ENCODE assay signal across 9 mouse cellular contexts in genomic region chr2:31194356-31195021, GRCm38 (mm10). TPM values are rescaled to one million over a fixed set of nuclear protein-coding genes. Genes with fewer than 3 reads are reported as not detected.
DNase-seq lines count a peak whose midpoint lies in the region; ATAC-seq lines count a peak whose summit lies in the region.
"Had no signal": no experiment of that assay in that cellular context is flagged by ENCODE, and none has a peak within 500 bp of the region (broad histone marks: within the 10 kb centered on the region; RNA-seq: fewer than 3 reads in every experiment).

No protein-coding gene starts in this region.

- ATAC-seq in embryonic facial prominence, embryonic 14.5 days (ENCODE audit: low read depth) = 0 out of 2 replicates have a peak, but pooled peaks have one; percentile 60
- no peak for ATAC-seq in midbrain, embryonic 14.5 days (ENCODE audit: low FRiP score, low TSS enrichment)

- peaks cover 72% of the 10 kb centered on the region for H3K36me3 ChIP-seq in embryonic facial prominence, embryonic 14.5 days (ENCODE audit: control insufficient read depth, insufficient read depth, low read length)
- peaks cover 50% of the 10 kb centered on the region for H3K36me3 ChIP-seq in midbrain, embryonic 14.5 days (ENCODE audit: control insufficient read depth, insufficient read depth, low read length)

- DNase-seq in gastrocnemius, adult 18-20 months (ENCODE audit: low spot score) = peak; percentile 65
- no peak for DNase-seq in gastrocnemius, postnatal 4 days (ENCODE audit: low spot score in 2 of 2)
- DNase-seq in urinary bladder, postnatal 25 days (ENCODE audit: low spot score) = peak; percentile 23
- no peak for DNase-seq in urinary bladder, postnatal 36 days (ENCODE audit: low spot score in 2 of 2)
- DNase-seq in embryonic facial prominence, embryonic 14.5 days (ENCODE audit: low spot score) = peak; percentile 71
- DNase-seq in hindlimb bud, embryonic 11.5 days (ENCODE audit: extremely low spot score, low read depth, low spot score) = peak; percentile 57
- DNase-seq in midbrain, embryonic 14.5 days = peak; percentile 86
- no peak for DNase-seq in gastrocnemius, postnatal 10 days

- WGBS in embryonic facial prominence, embryonic 14.5 days = 70% methylated on average over 7 of the region's 7 CpGs
- WGBS in midbrain, embryonic 14.5 days = 68% methylated on average over 7 of the region's 7 CpGs

- H3K27ac ChIP-seq in embryonic facial prominence, embryonic 14.5 days (replicated peaks; ENCODE audit: low read depth, low read length) = no peak overlapping the region
- no peak overlapping the region for H3K27ac ChIP-seq in midbrain, embryonic 14.5 days (replicated peaks; ENCODE audit: low read depth, low read length)
- H3K27ac ChIP-seq: liver, embryonic 15.5 days had no signal

- H3K9me3 ChIP-seq in embryonic facial prominence, embryonic 14.5 days (ENCODE audit: control insufficient read depth, low read length) = no peaks in the 10 kb centered on the region
- H3K9me3 ChIP-seq in midbrain, embryonic 14.5 days (ENCODE audit: control insufficient read depth, low read length) = no peaks in the 10 kb centered on the region
- H3K9me3 ChIP-seq: liver, embryonic 15.5 days had no signal

- no peaks in the 10 kb centered on the region for H3K27me3 ChIP-seq in embryonic facial prominence, embryonic 14.5 days (replicated peaks; ENCODE audit: control insufficient read depth, insufficient read depth, low read length)
- no peaks in the 10 kb centered on the region for H3K27me3 ChIP-seq in midbrain, embryonic 14.5 days (ENCODE audit: control insufficient read depth, insufficient read depth, low read length)
- H3K27me3 ChIP-seq: liver, embryonic 15.5 days had no signal

- H3K4me3 ChIP-seq in embryonic facial prominence, embryonic 14.5 days (ENCODE audit: low read depth, low read length) = no peak overlapping the region
- H3K4me3 ChIP-seq in midbrain, embryonic 14.5 days (replicated peaks; ENCODE audit: low read depth, low read length) = no peak overlapping the region
- H3K4me3 ChIP-seq: liver, embryonic 15.5 days had no signal

- H3K4me1 ChIP-seq in embryonic facial prominence, embryonic 14.5 days (ENCODE audit: control insufficient read depth, insufficient read depth, low read length) = no peaks in the 10 kb centered on the region
- H3K4me1 ChIP-seq in midbrain, embryonic 14.5 days (ENCODE audit: control insufficient read depth, insufficient read depth, low read length) = no peaks in the 10 kb centered on the region
- H3K4me1 ChIP-seq: liver, embryonic 15.5 days had no signal

- no peak overlapping the region for H3K9ac ChIP-seq in embryonic facial prominence, embryonic 14.5 days (ENCODE audit: low read depth, low read length)
- no peak overlapping the region for H3K9ac ChIP-seq in midbrain, embryonic 14.5 days (replicated peaks; ENCODE audit: low read length)
- H3K9ac ChIP-seq: liver, embryonic 15.5 days had no signal

- H3K4me2 ChIP-seq in embryonic facial prominence, embryonic 14.5 days (ENCODE audit: low read depth, low read length) = no peak overlapping the region
- no peak overlapping the region for H3K4me2 ChIP-seq in midbrain, embryonic 14.5 days (ENCODE audit: low read length)
- H3K4me2 ChIP-seq: liver, embryonic 15.5 days had no signal

RNA-seq across cellular contexts. Expression of gene Gpr107, which starts 42.4 kb away (rescaled TPM):
- 10 to 100 TPM; 21.7 to 23.4 TPM for total RNA-seq in gastrocnemius, adult 18-20 months (2021)
- 10 to 100 TPM; 43.2 to 46.0 TPM for total RNA-seq in gastrocnemius, postnatal 4 days (2021)
- polyA plus RNA-seq in embryonic facial prominence, embryonic 14.5 days (2014; fragmentation: Nextera tagmentation; extraction: Ambion mirVana) = 27.4 and 28.6 TPM in 2 replicates
- 25.5 and 25.6 TPM in 2 replicates for polyA plus RNA-seq in midbrain, embryonic 14.5 days (2014; fragmentation: Nextera tagmentation; extraction: Ambion mirVana)
- 10 to 100 TPM; 27.4 to 32.4 TPM for total RNA-seq in gastrocnemius, postnatal 10 days (2021)

RNA-seq across cellular contexts. Expression of gene Ncs1, which starts 51.1 kb away (rescaled TPM):
- 1 to 10 TPM; 4.5 to 5.5 TPM for total RNA-seq in gastrocnemius, adult 18-20 months (2021)
- total RNA-seq in gastrocnemius, postnatal 4 days (2021) = 10 to 100 TPM; 28.9 to 34.5 TPM
- polyA plus RNA-seq in embryonic facial prominence, embryonic 14.5 days (2014; fragmentation: Nextera tagmentation; extraction: Ambion mirVana) = 45.6 and 49.2 TPM in 2 replicates
- 167 and 185 TPM in 2 replicates for polyA plus RNA-seq in midbrain, embryonic 14.5 days (2014; fragmentation: Nextera tagmentation; extraction: Ambion mirVana)
- 10 to 100 TPM; 17.6 to 18.6 TPM for total RNA-seq in gastrocnemius, postnatal 10 days (2021)

RNA-seq across cellular contexts. Expression of gene Fnbp1, which starts 52.7 kb away (rescaled TPM):
- total RNA-seq in gastrocnemius, adult 18-20 months (2021) = 10 to 100 TPM in 1 of 2 experiments, 1 to 10 TPM in 1; 9.2 to 11.9 TPM
- total RNA-seq in gastrocnemius, postnatal 4 days (2021) = 10 to 100 TPM; 33.8 to 37.3 TPM
- polyA plus RNA-seq in embryonic facial prominence, embryonic 14.5 days (2014; fragmentation: Nextera tagmentation; extraction: Ambion mirVana) = 21.7 and 24.9 TPM in 2 replicates
- 18.3 and 21.0 TPM in 2 replicates for polyA plus RNA-seq in midbrain, embryonic 14.5 days (2014; fragmentation: Nextera tagmentation; extraction: Ambion mirVana)
- 10 to 100 TPM; 27.9 to 30.3 TPM for total RNA-seq in gastrocnemius, postnatal 10 days (2021)

Comparison
In these comparisons a context has a peak if more than half of its experiments do, and no peak if none do; other contexts are left out.
1. DNase-seq: peak in gastrocnemius, adult 18-20 months (single experiment), urinary bladder, postnatal 25 days (single experiment), embryonic facial prominence, embryonic 14.5 days (single experiment), hindlimb bud, embryonic 11.5 days (single experiment) and midbrain, embryonic 14.5 days (single experiment); none in gastrocnemius, postnatal 4 days (0 of 2), urinary bladder, postnatal 36 days (0 of 2) and gastrocnemius, postnatal 10 days (single experiment).